Mouse (Mus musculus) heart, adult 2 months (tissue): ENCODE results near the gene Srsf5. TPM values are rescaled to one million over a fixed set of nuclear protein-coding genes. Genes with fewer than 3 reads are reported as not detected.
A peak's percentile ranks its signal among the peaks of the same experiment; 100 is the strongest.
"Not testable (repeated sequence)": the region's sequence is repeated elsewhere in the genome, so short reads cannot be mapped to it uniquely, and the experiment has no call there.

Experiments used
- DNase-seq, 2 experiments: peaks; one replicate each; pipeline ENCODE4 v3.0.0; 2021
- H3K27ac ChIP-seq: fragments of 200-600 bp; 2 replicates; pipeline ENCODE4 v1.8.1; 2022
- H3K27me3 ChIP-seq: fragments of 200-500 bp; 2 replicates; pipeline ENCODE4 v1.6.1; 2012; ENCODE audit warnings: mild to moderate bottlenecking, low read length, inconsistent platforms, mixed read lengths; ENCODE audit not compliant: control insufficient read depth, insufficient read depth
- H3K36me3 ChIP-seq: fragments of 200-500 bp; 2 replicates; pipeline ENCODE4 v1.6.1; 2012; ENCODE audit warnings: low read length, inconsistent platforms; ENCODE audit not compliant: control insufficient read depth, insufficient read depth
- H3K4me1 ChIP-seq: fragments of 200-500 bp; 2 replicates; pipeline ENCODE4 v1.6.1; 2011; ENCODE audit warnings: low read length; ENCODE audit not compliant: control insufficient read depth, insufficient read depth
- H3K4me3 ChIP-seq: fragments of 200-600 bp; 2 replicates; pipeline ENCODE4 v1.8.1; 2022
- H3K79me2 ChIP-seq: fragments of 200-500 bp; replicated peaks from 2 replicates; pipeline ENCODE4 v1.6.1; 2012; ENCODE audit warnings: mild to moderate bottlenecking, inconsistent platforms, low read length, moderate library complexity, mixed read lengths; ENCODE audit not compliant: control insufficient read depth, insufficient read depth
- H3K9ac ChIP-seq: fragments of 200-500 bp; 2 replicates; pipeline ENCODE4 v1.6.1; 2012; ENCODE audit warnings: low read depth, mild to moderate bottlenecking, control low read depth, inconsistent platforms, low read length, mixed read lengths
- CTCF ChIP-seq: fragments of 200-600 bp; IDR thresholded peaks from 2 replicates; pipeline ENCODE4 v1.8.1; 2022; ENCODE audit warnings: antibody characterized with exemption, mild to moderate bottlenecking, moderate library complexity
- EP300 ChIP-seq: fragments of 200-500 bp; IDR thresholded peaks from 2 replicates; pipeline ENCODE4 v1.6.1; 2011; ENCODE audit warnings: low read depth, low read length, control low read depth; ENCODE audit not compliant: insufficient read depth
- POLR2A ChIP-seq: fragments of 200-500 bp; IDR thresholded peaks from 2 replicates; pipeline ENCODE4 v1.6.1; 2011; ENCODE audit warnings: mild to moderate bottlenecking, low read depth, low read length, control low read depth; ENCODE audit not compliant: insufficient read depth
- WGBS: fragments of 180-500 bp; shearing (Covaris S2); methylation state at CpG from one replicate; pipeline ENCODE4 v1.1.7; 2018; 5-methylcytosine and 5-hydroxymethylcytosine counted together
- intact Hi-C: fragments of 180-260 bp; cut with DNase I; formaldehyde crosslinking; loops from one replicate; pipeline ENCODE4 v1.15.1; 2025
- polyA plus RNA-seq: library from polyadenylated mRNA; depleted of rRNA; stranded (reverse); fragments of >200 nt; gene quantifications from 2 replicates; pipeline ENCODE4 v1.2.3, GENCODE M21; 2012
- total RNA-seq, 2 experiments: library from RNA; stranded (reverse); gene quantifications; 2 replicates each; pipeline ENCODE4 v1.2.3; 2021

The Srsf5 gene
- total and polyA plus RNA-seq, 3 experiments, result 115 to 217 (median 126) TPM

- Histone ChIP-seq H3K4me3 (no peak overlapping the region), H3K9ac (no peak overlapping the region), H3K79me2 (no peaks in the 10 kb centered on the region), H3K27me3 (no peaks in the 10 kb centered on the region), H3K36me3 (peaks cover 4% of the 10 kb centered on the region), H3K27ac (no peak overlapping the region), H3K4me1 (peaks cover 5% of the 10 kb centered on the region)
- TF ChIP-seq POLR2A (no peak), CTCF (no peak), EP300 (no peak)
- intact Hi-C loops, result loop anchor here (5.0 kb wide), 1 partner anchor 155 kb away; no protein-coding TSS in a partner anchor
- WGBS, result 95% methylated on average over 3 of the region's 3 CpGs
- no peak for DNase-seq
Observed at GRCm38 (mm10) chr12:80941886-80942285, 3.4 kb upstream of the Srsf5 start.

GRCm38 (mm10) chr12:80943395-80943794, 1.9 kb upstream of the Srsf5 start:
- no peak overlapping the region for H3K9ac ChIP-seq
- no peaks in the 10 kb centered on the region; the same call in 1 of the 2 replicates for H3K79me2 ChIP-seq
- no peak for TF ChIP-seq CTCF
- TF ChIP-seq POLR2A, result no peak
- TF ChIP-seq EP300, result no peak
- no peak overlapping the region for H3K27ac ChIP-seq
- no peaks in the 10 kb centered on the region for H3K27me3 ChIP-seq
- no peak overlapping the region for H3K4me3 ChIP-seq
- H3K4me1 ChIP-seq, result peaks cover 11% of the 10 kb centered on the region
- DNase-seq, result no peak
- intact Hi-C loops, result loop anchor here (5.0 kb wide), 1 partner anchor 156 kb away; no protein-coding TSS in a partner anchor
- peaks cover 18% of the 10 kb centered on the region for H3K36me3 ChIP-seq
- 53% methylated on average over 3 of the region's 3 CpGs for WGBS

- WGBS, result 77% methylated on average over 4 of the region's 4 CpGs
- TF ChIP-seq CTCF, result no peak
- TF ChIP-seq POLR2A, result no peak
- no peak for TF ChIP-seq EP300
- Histone ChIP-seq H3K9ac (no peak overlapping the region), H3K27ac (no peak overlapping the region), H3K36me3 (peaks cover 24% of the 10 kb centered on the region), H3K79me2 (no peaks in the 10 kb centered on the region; the same call in 1 of the 2 replicates), H3K27me3 (no peaks in the 10 kb centered on the region), H3K4me3 (no peak overlapping the region), H3K4me1 (peaks cover 6% of the 10 kb centered on the region)
- intact Hi-C loops, result loop anchor here (5.0 kb wide), 1 partner anchor 157 kb away; no protein-coding TSS in a partner anchor
- no peak for DNase-seq
Observed at GRCm38 (mm10) chr12:80944204-80944603, 1.1 kb upstream of the Srsf5 start.

GRCm38 (mm10) chr12:80944963-80945333, 356 bp upstream of the Srsf5 start:
- under 1% methylated on average over 9 of the region's 9 CpGs for WGBS
- peak overlapping the region; percentile 97 for H3K4me3 ChIP-seq
- H3K27ac ChIP-seq, result peak overlapping the region; percentile 99
- H3K4me1 ChIP-seq, DNase-seq, H3K27me3 ChIP-seq, H3K79me2 ChIP-seq, H3K9ac ChIP-seq: not testable (repeated sequence)
- peaks cover 29% of the 10 kb centered on the region for H3K36me3 ChIP-seq
- intact Hi-C loops, result loop anchor here (5.0 kb wide), 1 partner anchor 158 kb away; no protein-coding TSS in a partner anchor

GRCm38 (mm10) chr12:80945996-80946355, 672 bp downstream of the Srsf5 start:
- Histone ChIP-seq H3K4me1 (peaks cover 6% of the 10 kb centered on the region), H3K79me2 (no peaks in the 10 kb centered on the region; the same call in 1 of the 2 replicates), H3K27ac (peak overlapping the region; percentile 99), H3K27me3 (no peaks in the 10 kb centered on the region), H3K36me3 (peaks cover 35% of the 10 kb centered on the region), H3K9ac (peak overlapping the region; percentile 89), H3K4me3 (peak overlapping the region; percentile 97)
- under 1% methylated on average over 47 of the region's 47 CpGs for WGBS
- TF ChIP-seq POLR2A (no peak; the same call in 1 of the 2 replicates), CTCF (no peak), EP300 (peak; percentile 9; the same call in 1 of the 2 replicates)
- intact Hi-C loops, result no loop called here
- DNase-seq, result peak; percentile 97

- no peak overlapping the region for H3K4me3 ChIP-seq
- no peaks in the 10 kb centered on the region for H3K27me3 ChIP-seq
- H3K27ac ChIP-seq, result no peak overlapping the region
- no peak for DNase-seq
- peaks cover 2% of the 10 kb centered on the region for H3K79me2 ChIP-seq
- intact Hi-C loops, result no loop called here
- WGBS, result 80% methylated on average over 18 of the region's 18 CpGs
- peaks cover 56% of the 10 kb centered on the region for H3K36me3 ChIP-seq
- H3K4me1 ChIP-seq, result peaks cover 11% of the 10 kb centered on the region
- no peak overlapping the region for H3K9ac ChIP-seq
- TF ChIP-seq CTCF, result no peak
- TF ChIP-seq EP300, result no peak
- TF ChIP-seq POLR2A, result no peak
Observed at GRCm38 (mm10) chr12:80948202-80948601, 2.9 kb downstream of the Srsf5 start.

- H3K79me2 ChIP-seq, H3K9ac ChIP-seq, H3K4me3 ChIP-seq, H3K27ac ChIP-seq, DNase-seq, H3K27me3 ChIP-seq, intact Hi-C loops: not testable (repeated sequence)
- WGBS, result 84% methylated on average over 16 of the region's 16 CpGs
- Histone ChIP-seq H3K36me3 (peaks cover 70% of the 10 kb centered on the region), H3K4me1 (peaks cover 13% of the 10 kb centered on the region)
Observed at GRCm38 (mm10) chr12:80949603-80950002, 4.3 kb downstream of the Srsf5 start.
